ENCODE assay signal across 13 mouse cellular contexts in the genomic region with DNA sequence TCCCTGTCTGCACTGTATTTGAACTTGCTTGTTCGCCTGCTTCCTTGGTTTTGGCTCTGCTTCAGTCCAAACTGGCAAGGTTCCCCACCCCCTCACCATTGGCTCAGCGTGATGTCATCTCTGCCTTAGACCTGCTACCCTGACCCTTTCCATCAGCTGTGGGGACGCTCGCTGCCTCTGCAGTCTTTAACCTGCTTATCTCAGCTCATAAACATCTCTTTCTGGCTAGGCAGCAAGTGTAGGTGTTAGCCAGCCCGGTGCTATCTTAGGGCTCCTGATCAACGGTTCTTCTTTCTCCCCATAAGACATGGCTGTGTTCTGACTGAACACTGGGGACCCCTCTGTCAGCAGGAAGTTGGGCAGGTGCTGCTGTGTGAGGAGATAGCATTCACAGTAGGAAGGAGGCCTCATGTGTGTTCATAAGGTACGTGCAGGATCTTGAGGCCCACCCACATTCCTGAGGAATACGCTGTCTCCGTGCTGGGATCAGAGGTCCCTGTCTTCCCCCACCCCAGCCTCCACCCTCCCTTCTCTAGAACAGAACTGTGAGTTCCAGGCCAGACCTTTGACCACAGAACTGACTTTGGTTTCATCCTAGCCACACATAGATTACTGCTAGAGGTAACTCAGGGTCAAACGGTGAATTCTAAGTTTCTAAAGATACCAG. TPM values are rescaled to one million over a fixed set of nuclear protein-coding genes. Genes with fewer than 3 reads are reported as not detected.
A peak's percentile ranks its signal among the peaks of the same experiment; 100 is the strongest.
DNase-seq lines count a peak whose midpoint lies in the region; ATAC-seq and TF ChIP-seq lines count a peak whose summit lies in the region.
"Had no signal": no experiment of that assay in that cellular context is flagged by ENCODE, and none has a peak within 500 bp of the region (broad histone marks: within the 10 kb centered on the region; RNA-seq: fewer than 3 reads in every experiment).

No protein-coding gene starts in this region.

- H3K4me1 ChIP-seq in kidney, embryonic 15.5 days = 0 out of 2 replicates have a peak, but pooled peaks cover 3% of the 10 kb centered on the region
- peaks cover 8 to 28% of the 10 kb centered on the region in 2 experiments; a peak in 3 of 4 replicates for H3K4me1 ChIP-seq in liver, embryonic 14.5 days (replicated peaks; ENCODE audit: control insufficient read depth in 2 of 2, insufficient read depth in 2 of 2, low read length in 1 of 2)
- no peaks in the 10 kb centered on the region for H3K4me1 ChIP-seq in forebrain, embryonic 11.5 days (replicated peaks; ENCODE audit: control insufficient read depth, insufficient read depth, low read length)

- 61% methylated on average over 10 of the region's 10 CpGs for WGBS in kidney, embryonic 15.5 days
- WGBS in liver, embryonic 14.5 days (ENCODE audit: insufficient replicate concordance) = 11% methylated on average over 10 of the region's 10 CpGs
- 90% methylated on average over 10 of the region's 10 CpGs for WGBS in forebrain, embryonic 11.5 days

- TF ChIP-seq CTCF in liver, embryonic 14.5 days (IDR thresholded peaks at IDR 0.05; ENCODE audit: low read depth) = no peak

- no peaks in the 10 kb centered on the region for H3K9me3 ChIP-seq in kidney, embryonic 15.5 days (replicated peaks)
- H3K9me3 ChIP-seq in liver, embryonic 14.5 days (ENCODE audit: control insufficient read depth, low read length) = no peaks in the 10 kb centered on the region
- no peaks in the 10 kb centered on the region for H3K9me3 ChIP-seq in forebrain, embryonic 11.5 days (ENCODE audit: control insufficient read depth, low read length)
- H3K9me3 ChIP-seq: lung, embryonic 15.5 days had no signal

- 0 out of 2 replicates have a peak, but pooled peaks have one; percentile 43 for ATAC-seq in kidney, embryonic 15.5 days (replicated peaks; ENCODE audit: low FRiP score)
- ATAC-seq in liver, embryonic 14.5 days (ENCODE audit: insufficient read depth) = peak; percentile 84
- no peak for ATAC-seq in forebrain, embryonic 11.5 days (replicated peaks; ENCODE audit: low FRiP score)
- no peak for ATAC-seq in megakaryocyte, adult 5-6 weeks (ENCODE audit: poor library complexity, severe bottlenecking)
- ATAC-seq: activated CD4-positive, CD25-positive, alpha-beta regulatory T cell, adult 4 months; forebrain, embryonic 16.5 days had no signal

- H3K36me3 ChIP-seq in kidney, embryonic 15.5 days = peaks cover 85% of the 10 kb centered on the region
- H3K36me3 ChIP-seq in liver, embryonic 14.5 days (replicated peaks; ENCODE audit: control insufficient read depth, insufficient read depth, low read depth) = no peaks in the 10 kb centered on the region; the same call in 1 of the 2 replicates
- H3K36me3 ChIP-seq in forebrain, embryonic 11.5 days (ENCODE audit: control insufficient read depth, insufficient read depth, low read length) = peaks cover 3% of the 10 kb centered on the region; the same call in 1 of the 2 replicates

- no peaks in the 10 kb centered on the region for H3K27me3 ChIP-seq in kidney, embryonic 15.5 days
- H3K27me3 ChIP-seq in liver, embryonic 14.5 days (ENCODE audit: control insufficient read depth, insufficient read depth, low read length) = no peaks in the 10 kb centered on the region
- no peaks in the 10 kb centered on the region for H3K27me3 ChIP-seq in forebrain, embryonic 11.5 days (ENCODE audit: control insufficient read depth, insufficient read depth, low read length)
- H3K27me3 ChIP-seq: lung, embryonic 15.5 days had no signal

- DNase-seq in 3T3-L1 (ENCODE audit: low read depth, low spot score) (peak; percentile 32), NIH3T3 (ENCODE audit: low read depth) (peak; percentile 65)
- no peak for DNase-seq in liver, embryonic 14.5 days (ENCODE audit: low read depth in 3 of 3, low spot score in 3 of 3)
- DNase-seq in forebrain, embryonic 11.5 days (ENCODE audit: low spot score) = no peak
- no peak for DNase-seq in gastrocnemius, postnatal 10 days

- no peak overlapping the region for H3K4me3 ChIP-seq in kidney, embryonic 15.5 days (replicated peaks)
- no peak overlapping the region for H3K4me3 ChIP-seq in liver, embryonic 14.5 days (ENCODE audit: insufficient read depth in 1 of 2, low read depth in 2 of 2, low read length in 2 of 2)
- H3K4me3 ChIP-seq in forebrain, embryonic 11.5 days (ENCODE audit: low read depth, low read length) = no peak overlapping the region
- H3K4me3 ChIP-seq: lung, embryonic 15.5 days had no signal

- no peak overlapping the region for H3K9ac ChIP-seq in kidney, embryonic 15.5 days
- H3K9ac ChIP-seq in liver, embryonic 14.5 days (replicated peaks) = no peak overlapping the region
- no peak overlapping the region for H3K9ac ChIP-seq in forebrain, embryonic 11.5 days (ENCODE audit: low read length)
- H3K9ac ChIP-seq: hindbrain, embryonic 14.5 days; lung, embryonic 15.5 days had no signal

- H3K4me2 ChIP-seq in kidney, embryonic 15.5 days = no peak overlapping the region
- H3K4me2 ChIP-seq in liver, embryonic 14.5 days (ENCODE audit: low read depth) = no peak overlapping the region
- H3K4me2 ChIP-seq in forebrain, embryonic 11.5 days (ENCODE audit: low read depth, low read length, severe bottlenecking) = no peak overlapping the region
- H3K4me2 ChIP-seq: hindbrain, embryonic 14.5 days; lung, embryonic 15.5 days had no signal

- peak; percentile 78 for TF ChIP-seq EP300 in liver, embryonic 14.5 days (IDR thresholded peaks at IDR 0.05; ENCODE audit: low read depth)

- H3K27ac ChIP-seq in kidney, embryonic 15.5 days = 0 out of 2 replicates have a peak overlapping the region, but pooled peaks have one; percentile 16
- peak overlapping the region; percentile 32; the same call in 1 of the 2 replicates for H3K27ac ChIP-seq in liver, embryonic 14.5 days
- H3K27ac ChIP-seq in forebrain, embryonic 11.5 days (ENCODE audit: low read depth, low read length) = no peak overlapping the region
- H3K27ac ChIP-seq: hindbrain, embryonic 14.5 days; lung, embryonic 15.5 days had no signal

RNA-seq across cellular contexts. Expression of gene Apoa1, which starts 21.4 kb away (rescaled TPM):
- 32.7 and 67.5 TPM in 2 replicates for polyA plus RNA-seq in kidney, embryonic 15.5 days (2015; fragmentation: Nextera tagmentation; extraction: Ambion mirVana)
- 874 and 1,404 TPM in 2 replicates for polyA plus RNA-seq in liver, embryonic 14.5 days (2012; rRNA removed)
- 3,278 and 3,386 TPM in 2 replicates for polyA plus RNA-seq in liver, embryonic 14.5 days (2014; fragmentation: Nextera tagmentation; extraction: Ambion mirVana)
- 0.98 and 1.1 TPM in 2 replicates for polyA plus RNA-seq in forebrain, embryonic 11.5 days (2014; fragmentation: Nextera tagmentation; extraction: Ambion mirVana)
- 1 to 10 TPM in 1 of 2 experiments, under 1 TPM in 1; 0.47 to 8.2 TPM for total RNA-seq in gastrocnemius, postnatal 10 days (2021)
- not detected in 2 replicates for total RNA-seq in megakaryocyte, adult 5-6 weeks (2015)
- not detected in 2 replicates for total RNA-seq in megakaryocyte, adult 5-6 weeks (2017)
- total RNA-seq: heart, adult 18-20 months had no signal
- polyA plus RNA-seq: activated CD4-positive, CD25-positive, alpha-beta regulatory T cell, adult 4 months had no signal

RNA-seq across cellular contexts. Expression of gene Apoc3, which starts 28.5 kb away (rescaled TPM):
- 0.93 TPM in 1 of 2 replicates, not detected in the other for polyA plus RNA-seq in kidney, embryonic 15.5 days (2015; fragmentation: Nextera tagmentation; extraction: Ambion mirVana)
- polyA plus RNA-seq in liver, embryonic 14.5 days (2012; rRNA removed) = 2.7 and 3.4 TPM in 2 replicates
- 4.1 and 5.8 TPM in 2 replicates for polyA plus RNA-seq in liver, embryonic 14.5 days (2014; fragmentation: Nextera tagmentation; extraction: Ambion mirVana)
- not detected in 2 replicates for polyA plus RNA-seq in forebrain, embryonic 11.5 days (2014; fragmentation: Nextera tagmentation; extraction: Ambion mirVana)
- not detected for total RNA-seq in gastrocnemius, postnatal 10 days (2021)
- not detected in 2 replicates for total RNA-seq in megakaryocyte, adult 5-6 weeks (2015)
- total RNA-seq in megakaryocyte, adult 5-6 weeks (2017) = not detected in 2 replicates
- polyA plus RNA-seq: activated CD4-positive, CD25-positive, alpha-beta regulatory T cell, adult 4 months; forebrain, embryonic 16.5 days; hindbrain, embryonic 14.5 days; lung, embryonic 15.5 days had no signal

RNA-seq across cellular contexts. Expression of gene Apoa4, which starts 33.5 kb away (rescaled TPM):
- polyA plus RNA-seq in kidney, embryonic 15.5 days (2015; fragmentation: Nextera tagmentation; extraction: Ambion mirVana) = not detected in 2 replicates
- 0.02 TPM in 1 of 2 replicates, not detected in the other for polyA plus RNA-seq in liver, embryonic 14.5 days (2012; rRNA removed)
- polyA plus RNA-seq in liver, embryonic 14.5 days (2014; fragmentation: Nextera tagmentation; extraction: Ambion mirVana) = not detected in 2 replicates
- polyA plus RNA-seq in forebrain, embryonic 11.5 days (2014; fragmentation: Nextera tagmentation; extraction: Ambion mirVana) = not detected in 2 replicates
- not detected for total RNA-seq in gastrocnemius, postnatal 10 days (2021)
- total RNA-seq in megakaryocyte, adult 5-6 weeks (2015) = not detected in 2 replicates
- total RNA-seq in megakaryocyte, adult 5-6 weeks (2017) = not detected in 2 replicates
- total RNA-seq: heart, adult 18-20 months; layer of hippocampus, postnatal 25 days had no signal
- polyA plus RNA-seq: activated CD4-positive, CD25-positive, alpha-beta regulatory T cell, adult 4 months; forebrain, embryonic 16.5 days; hindbrain, embryonic 14.5 days had no signal

Comparison
In these comparisons a context has a peak if more than half of its experiments do, and no peak if none do; other contexts are left out.
1. DNase-seq: peak in 3T3-L1 (single experiment) and NIH3T3 (single experiment); none in liver, embryonic 14.5 days (0 of 3), forebrain, embryonic 11.5 days (single experiment) and gastrocnemius, postnatal 10 days (single experiment).
2. ATAC-seq: peak in kidney, embryonic 15.5 days (single experiment) and liver, embryonic 14.5 days (single experiment); none in forebrain, embryonic 11.5 days (single experiment) and megakaryocyte, adult 5-6 weeks (single experiment).
3. RNA of gene Apoa1, which starts 21.4 kb away (polyA plus RNA-seq): 874 to 3,386 TPM in liver, embryonic 14.5 days and 32.7 to 67.5 TPM in kidney, embryonic 15.5 days; 0.98 to 1.1 TPM in forebrain, embryonic 11.5 days; every median in the first group is over 10 times any median in the second.